Mouse (Mus musculus) ES-Bruce4 (cell line): ENCODE results near the gene Ndufa6. TPM values are rescaled to one million over a fixed set of nuclear protein-coding genes. Genes with fewer than 3 reads are reported as not detected.

Experiments used
- H3K27ac ChIP-seq: 2 replicates; pipeline ENCODE4 v1.5.1; 2012; ENCODE audit warnings: low read length, inconsistent platforms; ENCODE audit not compliant: insufficient read depth
- H3K27me3 ChIP-seq: 2 replicates; pipeline ENCODE4 v1.6.1; 2012; ENCODE audit warnings: mild to moderate bottlenecking, low read length, inconsistent platforms; ENCODE audit not compliant: control insufficient read depth, poor library complexity, insufficient read depth, severe bottlenecking
- H3K36me3 ChIP-seq: 2 replicates; pipeline ENCODE4 v1.6.1; 2012; ENCODE audit warnings: inconsistent platforms, mild to moderate bottlenecking, low read length, moderate library complexity; ENCODE audit not compliant: control insufficient read depth, poor library complexity, insufficient read depth, severe bottlenecking
- H3K4me1 ChIP-seq: one replicate; pipeline ENCODE4 v1.8.1; 2011; ENCODE audit warnings: low read length; ENCODE audit not compliant: control insufficient read depth, insufficient read depth
- H3K4me3 ChIP-seq: 2 replicates; pipeline ENCODE4 v1.5.1; 2011; ENCODE audit warnings: low read depth, mild to moderate bottlenecking, low read length
- H3K9ac ChIP-seq: 2 replicates; pipeline ENCODE4 v1.6.1; 2012; ENCODE audit warnings: low read depth, mild to moderate bottlenecking, inconsistent platforms; ENCODE audit not compliant: poor library complexity, severe bottlenecking
- H3K9me3 ChIP-seq: replicated peaks from 2 replicates; pipeline ENCODE4 v1.6.1; 2012; ENCODE audit warnings: mild to moderate bottlenecking, low read length, inconsistent platforms; ENCODE audit not compliant: control insufficient read depth, poor library complexity, insufficient read depth, severe bottlenecking
- CTCF ChIP-seq: IDR thresholded peaks from one replicate; pipeline ENCODE4 v1.8.1; 2011; ENCODE audit warnings: low read depth, low read length
- EP300 ChIP-seq: IDR thresholded peaks from 2 replicates; pipeline ENCODE4 v1.6.1; 2011; ENCODE audit warnings: low read depth, low read length; ENCODE audit not compliant: insufficient read depth
- POLR2A ChIP-seq: IDR thresholded peaks from one replicate; pipeline ENCODE4 v1.8.1; 2011; ENCODE audit warnings: low read length; ENCODE audit not compliant: insufficient read depth
- polyA plus RNA-seq: library from polyadenylated mRNA; stranded (reverse); fragments of >200 nt; gene quantifications from 2 replicates; pipeline ENCODE4 v1.2.4, GENCODE M21; 2011; ENCODE audit warnings: low read depth; ENCODE audit not compliant: missing spikeins, insufficient read depth, insufficient read length

The Ndufa6 gene
- polyA plus RNA-seq, 1 experiment = 236 TPM

- H3K36me3 ChIP-seq = peaks cover 3% of the 10 kb centered on the region; the same call in 1 of the 2 replicates
- H3K4me3 ChIP-seq = no peak overlapping the region
- TF ChIP-seq POLR2A (no peak), CTCF (no peak), EP300 (no peak)
- H3K9ac ChIP-seq = no peak overlapping the region
- H3K4me1 ChIP-seq = peaks cover 6% of the 10 kb centered on the region
- H3K27me3 ChIP-seq = no peaks in the 10 kb centered on the region
- no peaks in the 10 kb centered on the region for H3K9me3 ChIP-seq
- no peak overlapping the region for H3K27ac ChIP-seq
Observed at GRCm38 (mm10) chr15:82343368-82344287, 10.5 kb downstream of the Ndufa6 start.

GRCm38 (mm10) chr15:82342543-82342935 lies 11.6 kb downstream of the Ndufa6 start:
- Histone ChIP-seq H3K27ac (no peak overlapping the region), H3K4me3 (no peak overlapping the region), H3K27me3 (no peaks in the 10 kb centered on the region), H3K9me3 (no peaks in the 10 kb centered on the region), H3K36me3 (no peaks in the 10 kb centered on the region), H3K9ac (no peak overlapping the region), H3K4me1 (peaks cover 6% of the 10 kb centered on the region)
- TF ChIP-seq EP300 (no peak), POLR2A (no peak), CTCF (no peak)

- peak overlapping the region; percentile 56 for H3K9ac ChIP-seq
- no peaks in the 10 kb centered on the region for H3K27me3 ChIP-seq
- no peak overlapping the region for H3K27ac ChIP-seq
- H3K36me3 ChIP-seq = no peaks in the 10 kb centered on the region
- TF ChIP-seq CTCF (no peak), POLR2A (no peak), EP300 (no peak)
- peak overlapping the region; percentile 31 for H3K4me3 ChIP-seq
- H3K9me3 ChIP-seq = no peaks in the 10 kb centered on the region
- H3K4me1 ChIP-seq = peaks cover 4% of the 10 kb centered on the region
Observed at GRCm38 (mm10) chr15:82341675-82342542, 12.2 kb downstream of the Ndufa6 start.

DNA sequence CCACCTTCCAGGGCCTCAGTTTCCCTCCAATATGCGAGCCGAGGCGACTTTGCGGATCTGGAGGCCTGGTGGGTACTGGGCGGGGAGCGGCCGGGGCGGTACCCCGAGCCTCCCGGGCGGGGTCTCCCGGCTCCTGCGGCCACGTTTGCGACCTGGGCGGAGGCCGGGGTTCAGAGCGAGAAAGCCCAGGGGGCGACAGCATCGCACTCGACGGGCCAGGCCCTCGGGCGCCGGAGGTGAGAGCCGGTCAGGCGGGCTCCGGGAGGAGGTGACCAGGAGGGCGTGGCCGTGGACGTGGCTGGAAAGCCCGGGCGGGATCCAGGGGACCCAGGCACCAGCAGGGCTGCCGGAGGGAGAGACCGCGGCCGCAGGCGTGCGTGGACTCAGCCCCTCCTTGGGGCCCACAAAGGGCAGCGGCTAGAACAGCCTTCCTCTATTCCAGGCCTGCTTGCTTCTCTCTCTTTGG lies 13.1 kb downstream of the Ndufa6 start:
- Histone ChIP-seq H3K4me1 (peaks cover 4% of the 10 kb centered on the region), H3K9ac (peak overlapping the region; percentile 56), H3K9me3 (no peaks in the 10 kb centered on the region), H3K27ac (no peak overlapping the region), H3K27me3 (no peaks in the 10 kb centered on the region), H3K36me3 (no peaks in the 10 kb centered on the region), H3K4me3 (peak overlapping the region; percentile 45)
- TF ChIP-seq EP300 (no peak), POLR2A (no peak), CTCF (no peak)

- Histone ChIP-seq H3K9ac (peak overlapping the region; percentile 56), H3K27me3 (no peaks in the 10 kb centered on the region), H3K36me3 (peaks cover 2% of the 10 kb centered on the region; the same call in 1 of the 2 replicates), H3K9me3 (no peaks in the 10 kb centered on the region), H3K27ac (no peak overlapping the region), H3K4me1 (peaks cover 4% of the 10 kb centered on the region), H3K4me3 (peak overlapping the region; percentile 45)
- TF ChIP-seq EP300 (no peak), POLR2A (no peak), CTCF (no peak)
Observed at GRCm38 (mm10) chr15:82340414-82341035, 13.6 kb downstream of the Ndufa6 start.
